Mouse (Mus musculus): ENCODE data around the gene Mfap1b. TPM values are rescaled to one million over a fixed set of nuclear protein-coding genes. Genes with fewer than 3 reads are reported as not detected.
"Not testable (repeated sequence)": the region's sequence is repeated elsewhere in the genome, so short reads cannot be mapped to it uniquely, and the experiment has no call there.

Gene Mfap1b
- 63.3 and 64.2 TPM in 2 replicates for polyA plus RNA-seq (2015; fragmentation: Nextera tagmentation; extraction: Ambion mirVana)

DNA sequence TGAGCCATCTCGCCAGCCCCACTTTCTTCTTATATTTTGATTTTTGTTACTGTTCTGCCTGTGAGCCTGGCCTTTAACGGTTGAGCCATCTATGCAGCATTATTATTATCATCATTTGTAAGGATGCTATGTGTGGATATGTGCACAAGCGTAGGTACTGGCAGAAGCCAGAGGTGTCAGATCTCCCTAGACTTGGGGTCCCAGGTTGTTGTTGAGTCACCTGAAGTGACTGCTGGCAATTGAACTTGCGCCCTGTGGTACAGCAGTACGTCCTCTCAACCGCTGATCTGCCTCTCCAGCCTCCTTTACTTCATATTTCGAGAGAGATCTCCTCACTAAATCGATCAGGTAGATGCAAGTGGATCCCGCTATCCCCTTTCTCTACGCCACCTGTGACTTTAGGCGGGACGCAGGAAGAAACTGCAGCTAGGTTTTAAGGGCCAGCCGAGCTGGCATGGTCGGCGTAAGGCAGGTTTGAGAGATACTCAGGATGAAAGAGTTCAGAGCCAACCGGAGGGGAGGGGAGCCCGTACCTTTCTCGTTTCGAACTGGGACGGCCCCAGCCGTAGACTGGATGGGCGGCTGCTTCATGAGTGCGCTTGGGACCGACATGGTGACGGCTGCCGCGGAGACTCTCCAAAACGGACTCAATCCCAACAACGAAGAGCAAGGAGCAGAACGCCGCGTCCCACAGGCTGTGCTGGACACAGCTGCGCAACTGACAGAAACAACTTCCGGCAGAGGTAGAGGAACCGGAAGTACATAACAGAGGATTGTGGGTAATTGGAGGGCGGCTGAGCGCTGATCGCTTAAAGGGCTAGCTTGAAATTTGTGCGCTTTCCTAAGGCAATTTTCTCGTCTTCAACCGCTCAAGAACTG, at the start of gene Mfap1b:
TSS of gene Mfap1b (minus strand) at position 767 of the 879 bp plus-strand sequence.
- ATAC-seq (ENCODE audit: insufficient number of reproducible peaks, insufficient read depth, low FRiP score, low TSS enrichment, low read depth), result peak; percentile 84
- Histone ChIP-seq H3K4me2 (peak within 1 kb of the TSS; percentile 75), H3K27ac (peak within 1 kb of the TSS; percentile 5; the same call in 1 of the 2 replicates), H3K4me3 (peak within 1 kb of the TSS; percentile 64), H3K9ac (peak within 1 kb of the TSS; percentile 74)
- not testable (repeated sequence) for H3K4me1 ChIP-seq, H3K27me3 ChIP-seq, H3K36me3 ChIP-seq, H3K9me3 ChIP-seq
- WGBS, result 5% methylated on average over 41 of the region's 41 CpGs

DNA sequence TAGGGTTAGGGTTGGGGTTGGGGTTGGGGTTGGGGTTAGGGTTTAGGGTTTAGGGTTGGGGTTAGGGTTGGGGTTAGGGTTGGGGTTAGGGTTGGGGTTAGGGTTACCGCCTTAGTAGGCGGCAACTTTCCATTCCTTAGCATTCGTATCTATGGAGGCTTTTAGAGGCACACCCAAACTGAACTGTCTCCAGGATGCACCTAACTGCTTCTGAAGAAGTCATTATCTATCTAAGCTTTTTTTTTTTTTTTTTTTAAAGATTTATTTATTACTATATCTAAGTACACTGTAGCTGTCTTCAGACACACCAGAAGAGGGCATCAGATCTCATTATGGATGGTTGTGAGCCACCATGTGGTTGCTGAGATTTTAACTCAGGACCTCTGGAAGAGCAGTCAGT, 49.0 kb upstream of the Mfap1b start:
- H3K4me3 ChIP-seq; H3K27me3 ChIP-seq; H3K4me2 ChIP-seq; ATAC-seq (ENCODE audit: insufficient number of reproducible peaks, insufficient read depth, low FRiP score, low TSS enrichment, low read depth); H3K9me3 ChIP-seq; H3K27ac ChIP-seq; H3K9ac ChIP-seq; H3K4me1 ChIP-seq: not testable (repeated sequence)
- H3K36me3 ChIP-seq, result peaks cover 54% of the 10 kb centered on the region
- WGBS, result 99% methylated on average over 3 of the region's 3 CpGs

DNA sequence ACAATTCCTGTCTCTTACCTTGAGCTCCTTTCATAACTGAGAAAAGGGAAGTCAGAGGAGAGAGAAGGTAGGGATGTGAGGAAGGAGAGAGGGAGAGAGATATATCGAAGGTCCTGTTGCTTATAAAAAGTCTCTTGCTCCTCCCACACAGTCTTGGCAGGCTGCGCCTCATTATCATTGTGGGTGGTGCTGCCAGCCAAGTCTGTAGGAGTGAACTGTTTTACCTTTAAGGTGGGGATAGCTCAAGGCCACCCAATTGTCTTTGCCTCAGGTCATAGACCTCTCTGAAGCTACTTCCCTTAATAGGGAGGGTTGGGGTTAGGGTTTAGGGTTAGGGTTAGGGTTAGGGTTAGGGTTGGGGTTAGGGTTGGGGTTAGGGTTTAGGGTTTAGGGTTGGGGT, 48.1 kb upstream of the Mfap1b start:
- 92% methylated on average over 2 of the region's 2 CpGs for WGBS
- peaks cover 56% of the 10 kb centered on the region for H3K36me3 ChIP-seq
- H3K4me2 ChIP-seq, result no peak overlapping the region
- no peak overlapping the region for H3K4me3 ChIP-seq
- ATAC-seq (ENCODE audit: insufficient number of reproducible peaks, insufficient read depth, low FRiP score, low TSS enrichment, low read depth), result no peak
- H3K27me3 ChIP-seq, result no peaks in the 10 kb centered on the region
- no peaks in the 10 kb centered on the region for H3K9me3 ChIP-seq
- no peaks in the 10 kb centered on the region for H3K4me1 ChIP-seq
- H3K27ac ChIP-seq, result no peak overlapping the region
- H3K9ac ChIP-seq, result no peak overlapping the region

DNA sequence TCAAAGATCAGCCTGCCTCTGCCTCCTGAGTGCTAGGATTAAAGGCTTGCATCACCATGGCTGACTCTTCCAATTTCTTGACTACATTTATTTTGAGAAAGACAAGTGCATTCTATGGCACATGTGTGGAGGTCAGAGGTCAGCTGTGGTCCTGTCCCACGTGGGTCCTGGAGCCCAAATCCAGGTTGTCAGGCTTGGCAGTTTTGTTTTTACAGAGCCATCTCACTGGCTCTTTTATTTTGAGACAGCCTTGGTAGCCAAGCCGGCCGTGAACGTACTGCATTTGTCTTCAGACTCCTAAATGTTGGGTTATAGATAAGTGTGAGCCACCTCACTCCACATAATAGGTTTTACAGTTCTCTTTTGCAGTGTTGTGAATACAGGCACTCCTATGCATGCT, 44.8 kb upstream of the Mfap1b start:
- not testable (repeated sequence) for H3K4me3 ChIP-seq; H3K4me1 ChIP-seq; H3K4me2 ChIP-seq; H3K27me3 ChIP-seq; ATAC-seq (ENCODE audit: insufficient number of reproducible peaks, insufficient read depth, low FRiP score, low TSS enrichment, low read depth); H3K27ac ChIP-seq; H3K9ac ChIP-seq; H3K9me3 ChIP-seq
- WGBS, result 93% methylated on average over 4 of the region's 4 CpGs
- peaks cover 54% of the 10 kb centered on the region for H3K36me3 ChIP-seq

DNA sequence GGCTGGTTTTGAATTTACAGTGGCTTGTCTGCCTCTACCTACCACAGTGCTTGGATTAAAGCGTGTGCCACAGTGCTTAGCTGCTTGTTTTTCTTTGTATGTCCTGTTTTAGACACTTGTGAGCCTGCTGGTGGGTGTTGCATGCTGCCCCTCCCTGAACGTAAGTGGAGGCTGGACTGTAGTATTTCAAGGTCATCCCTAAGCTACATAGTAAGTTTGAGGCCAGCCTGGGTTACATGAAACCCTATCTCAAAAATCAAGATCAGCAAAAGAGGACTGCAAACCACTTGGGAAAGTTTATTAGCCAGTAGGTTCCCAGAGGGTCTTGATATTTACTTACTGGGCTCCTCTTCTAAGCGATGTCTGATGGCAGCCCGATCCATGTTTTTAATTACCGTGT, 44.2 kb upstream of the Mfap1b start:
- 87% methylated on average over 5 of the region's 5 CpGs for WGBS
- peaks cover 57% of the 10 kb centered on the region for H3K36me3 ChIP-seq

DNA sequence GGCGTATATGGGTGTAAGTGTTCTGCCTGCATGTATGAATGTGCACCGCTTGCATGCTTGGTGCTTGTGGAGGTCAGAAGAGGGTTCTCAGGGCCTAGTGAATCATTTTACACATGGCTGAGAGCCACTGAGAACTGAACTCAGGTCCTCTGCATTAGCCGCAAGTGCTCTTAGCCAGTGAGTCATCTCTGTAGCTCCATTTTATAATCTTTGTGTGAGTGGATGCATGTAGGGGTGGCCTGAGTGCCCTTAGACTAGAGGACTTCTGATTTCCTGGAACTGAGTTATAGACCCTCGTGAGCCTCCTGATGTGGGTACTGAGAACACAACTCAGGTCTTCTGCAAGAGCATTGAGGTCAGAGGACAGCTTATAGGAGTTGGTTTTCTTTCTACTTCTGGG, 40.3 kb upstream of the Mfap1b start:
- Histone ChIP-seq H3K9ac (no peak overlapping the region), H3K4me3 (no peak overlapping the region), H3K9me3 (no peaks in the 10 kb centered on the region), H3K4me2 (no peak overlapping the region), H3K36me3 (peaks cover 53% of the 10 kb centered on the region), H3K27me3 (no peaks in the 10 kb centered on the region), H3K4me1 (peaks cover 6% of the 10 kb centered on the region), H3K27ac (no peak overlapping the region)
- no peak for ATAC-seq (ENCODE audit: insufficient number of reproducible peaks, insufficient read depth, low FRiP score, low TSS enrichment, low read depth)
- WGBS, result 96% methylated on average over 4 of the region's 4 CpGs

More for the DNA sequence above, 44.2 kb upstream of the Mfap1b start:
- Histone ChIP-seq H3K9ac (no peak overlapping the region), H3K27me3 (no peaks in the 10 kb centered on the region), H3K4me3 (no peak overlapping the region), H3K4me2 (no peak overlapping the region), H3K27ac (no peak overlapping the region), H3K4me1 (no peaks in the 10 kb centered on the region), H3K9me3 (no peaks in the 10 kb centered on the region)
- no peak for ATAC-seq (ENCODE audit: insufficient number of reproducible peaks, insufficient read depth, low FRiP score, low TSS enrichment, low read depth)

DNA sequence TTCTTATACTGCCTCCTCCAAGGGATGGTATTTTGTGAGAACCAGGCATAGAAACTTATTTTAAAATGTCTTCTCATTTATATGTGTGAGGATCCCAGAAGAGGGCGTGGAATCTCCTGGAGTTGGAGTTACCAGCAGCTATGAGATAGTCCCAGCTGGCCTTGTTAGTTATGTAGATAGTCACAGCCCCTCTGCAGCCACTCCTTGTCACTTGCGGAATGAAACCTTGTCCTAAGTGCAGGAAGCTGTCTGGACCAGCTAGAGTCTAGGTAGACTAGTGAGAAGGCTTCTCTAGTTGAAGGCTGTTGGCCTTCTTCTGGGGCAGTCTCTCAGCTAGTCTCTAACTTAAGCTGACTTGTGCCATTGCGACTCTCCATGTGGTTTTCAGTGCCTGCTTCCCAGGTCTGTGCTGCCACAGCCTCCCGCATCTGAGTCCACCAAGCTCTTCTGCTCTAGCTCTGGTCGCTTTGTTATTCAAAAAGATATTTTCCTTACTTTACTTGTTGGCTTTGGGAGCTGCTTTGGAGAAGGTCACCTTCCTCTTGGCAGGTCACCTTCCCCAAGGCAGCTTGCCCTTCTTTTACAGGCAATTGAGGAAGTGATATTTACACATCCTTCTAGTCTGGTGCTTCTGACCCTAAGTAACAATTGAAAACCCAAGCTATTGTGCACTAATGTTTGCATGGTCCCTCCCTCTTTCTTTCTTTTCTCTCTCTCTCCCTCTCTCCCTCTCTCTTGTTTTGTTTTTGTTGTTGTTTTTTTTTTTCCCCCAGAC, 39.3 kb upstream of the Mfap1b start:
- WGBS, result 93% methylated on average over 5 of the region's 5 CpGs
- not testable (repeated sequence) for H3K4me2 ChIP-seq
- H3K36me3 ChIP-seq, result peaks cover 48% of the 10 kb centered on the region

DNA sequence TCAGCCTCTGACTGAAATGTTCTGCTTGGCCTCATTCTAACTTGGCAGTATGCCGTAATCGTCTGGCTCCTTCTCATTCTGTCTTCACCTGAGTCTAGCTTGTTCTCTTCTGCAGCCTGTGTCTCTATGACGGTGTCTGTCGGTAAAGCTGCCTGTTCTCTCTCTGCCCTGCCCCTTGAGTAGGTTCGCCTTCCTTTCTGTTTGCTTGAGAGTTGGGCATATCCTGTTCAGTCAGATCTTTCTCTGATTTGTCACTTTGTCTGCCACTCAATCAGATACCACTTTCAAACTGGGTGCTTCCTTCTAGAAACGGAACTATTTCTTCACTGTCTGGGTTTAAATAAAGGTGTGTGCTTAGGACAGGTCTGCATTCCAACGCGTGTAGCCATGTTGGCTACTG, 37.5 kb upstream of the Mfap1b start:
- no peaks in the 10 kb centered on the region for H3K27me3 ChIP-seq
- H3K9me3 ChIP-seq, result no peaks in the 10 kb centered on the region
- H3K4me3 ChIP-seq, result no peak overlapping the region
- no peak overlapping the region for H3K4me2 ChIP-seq
- H3K9ac ChIP-seq, result 0 out of 2 replicates have a peak overlapping the region, but pooled peaks have one; percentile 21
- H3K36me3 ChIP-seq, result peaks cover 39% of the 10 kb centered on the region
- peaks cover 18% of the 10 kb centered on the region for H3K4me1 ChIP-seq
- H3K27ac ChIP-seq, result no peak overlapping the region
- no peak for ATAC-seq (ENCODE audit: insufficient number of reproducible peaks, insufficient read depth, low FRiP score, low TSS enrichment, low read depth)
- 93% methylated on average over 8 of the region's 8 CpGs for WGBS

More for the DNA sequence above, 39.3 kb upstream of the Mfap1b start:
- H3K9ac ChIP-seq; H3K4me1 ChIP-seq; ATAC-seq (ENCODE audit: insufficient number of reproducible peaks, insufficient read depth, low FRiP score, low TSS enrichment, low read depth); H3K27me3 ChIP-seq; H3K4me3 ChIP-seq; H3K9me3 ChIP-seq; H3K27ac ChIP-seq: not testable (repeated sequence)

DNA sequence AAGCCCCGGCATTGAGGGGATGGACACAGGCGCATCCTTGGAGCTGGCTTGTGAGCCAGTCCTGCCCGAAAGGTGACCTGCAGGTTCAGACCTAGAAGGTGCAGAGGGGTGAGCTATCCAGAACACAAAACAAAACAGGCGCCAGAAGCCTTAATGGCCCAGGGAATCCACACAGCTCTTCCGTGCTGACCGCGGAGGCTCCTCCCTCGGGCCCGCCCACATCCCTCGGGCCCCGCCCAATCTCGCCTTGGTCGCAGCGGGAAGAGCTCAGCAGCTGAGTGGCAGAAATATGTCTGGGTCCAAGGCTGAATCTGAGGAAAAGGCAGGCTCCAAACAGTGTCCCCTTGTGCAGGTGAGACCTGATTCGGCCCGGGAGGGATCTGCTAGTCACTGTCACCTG, 35.7 kb upstream of the Mfap1b start:
- 0 out of 2 replicates have a peak, but pooled peaks have one; percentile 71 for ATAC-seq (ENCODE audit: insufficient number of reproducible peaks, insufficient read depth, low FRiP score, low TSS enrichment, low read depth)
- H3K9ac ChIP-seq, result peak overlapping the region; percentile 54; the same call in 1 of the 2 replicates

DNA sequence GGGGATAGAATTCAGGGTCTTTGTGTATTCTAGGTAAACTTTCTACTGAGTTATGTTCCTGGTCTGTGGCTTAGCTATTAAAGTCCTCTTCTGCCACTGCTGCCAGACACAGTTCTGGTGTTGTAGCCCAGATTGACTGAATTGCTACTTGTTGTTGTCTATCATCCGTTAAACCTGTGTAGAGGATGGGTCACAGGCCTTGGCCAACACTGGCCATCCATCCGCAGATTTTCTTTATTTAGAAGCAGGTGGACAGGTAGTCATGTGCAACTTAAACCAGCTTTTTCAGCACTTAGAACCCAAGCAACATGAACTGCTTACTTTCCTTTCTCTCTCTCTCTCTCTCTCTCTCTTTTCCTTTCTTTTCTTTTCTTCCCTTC, 34.1 kb upstream of the Mfap1b start:
- Histone ChIP-seq H3K27ac (no peak overlapping the region), H3K4me3 (peak overlapping the region; percentile 61), H3K36me3 (peaks cover 15% of the 10 kb centered on the region), H3K9me3 (no peaks in the 10 kb centered on the region), H3K4me2 (peak overlapping the region; percentile 75), H3K4me1 (peaks cover 18% of the 10 kb centered on the region), H3K9ac (peak overlapping the region; percentile 76), H3K27me3 (no peaks in the 10 kb centered on the region)
- 85% methylated on average over 2 of the region's 2 CpGs for WGBS
- ATAC-seq (ENCODE audit: insufficient number of reproducible peaks, insufficient read depth, low FRiP score, low TSS enrichment, low read depth), result no peak

More for the DNA sequence above, 35.7 kb upstream of the Mfap1b start:
- Histone ChIP-seq H3K27me3 (no peaks in the 10 kb centered on the region), H3K9me3 (no peaks in the 10 kb centered on the region), H3K4me3 (peak overlapping the region; percentile 41), H3K4me1 (peaks cover 18% of the 10 kb centered on the region), H3K4me2 (peak overlapping the region; percentile 54), H3K36me3 (peaks cover 28% of the 10 kb centered on the region), H3K27ac (no peak overlapping the region)
- 18% methylated on average over 16 of the region's 16 CpGs for WGBS

DNA sequence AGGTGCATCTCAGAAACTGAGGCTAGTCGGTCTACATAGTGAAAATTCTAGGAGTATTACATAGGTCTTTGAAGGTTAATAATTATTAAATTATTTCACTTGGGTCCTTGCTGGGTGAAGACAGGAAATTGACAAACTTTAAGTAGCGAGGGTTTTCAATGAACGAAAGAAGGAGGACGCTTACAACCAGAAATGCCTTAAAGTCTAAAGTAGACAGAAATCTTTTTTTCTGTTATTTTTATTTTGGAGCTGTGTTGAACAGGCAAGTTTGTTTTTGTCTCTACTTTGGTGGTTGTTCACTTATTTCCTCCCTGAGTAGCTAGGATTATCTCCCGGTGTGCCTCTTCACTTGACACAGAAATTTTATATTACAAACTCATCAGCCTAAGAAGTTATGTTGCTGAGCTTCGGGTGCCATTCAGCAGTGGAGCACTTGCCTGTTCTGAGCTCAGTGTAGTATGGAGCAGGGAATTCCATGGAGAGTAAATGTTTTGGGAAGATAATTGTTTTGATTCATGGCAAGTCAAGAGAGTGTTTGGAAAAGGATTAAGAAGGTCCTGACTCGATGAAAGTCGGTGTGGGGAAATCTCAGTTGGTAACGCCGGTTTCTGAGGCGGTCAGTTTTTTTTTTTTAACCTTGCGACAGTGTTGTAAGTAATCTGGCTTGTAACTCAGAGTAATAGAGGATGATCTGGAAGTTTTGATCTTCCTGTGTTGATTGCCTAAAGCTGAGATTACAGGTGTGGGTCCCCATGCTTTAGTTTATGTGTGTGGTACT, 33.5 kb upstream of the Mfap1b start:
- H3K27me3 ChIP-seq, result no peaks in the 10 kb centered on the region
- H3K4me1 ChIP-seq, result peaks cover 18% of the 10 kb centered on the region
- H3K27ac ChIP-seq, result no peak overlapping the region
- peak overlapping the region; percentile 75 for H3K4me2 ChIP-seq
- H3K9me3 ChIP-seq, result no peaks in the 10 kb centered on the region
- ATAC-seq (ENCODE audit: insufficient number of reproducible peaks, insufficient read depth, low FRiP score, low TSS enrichment, low read depth), result no peak
- H3K4me3 ChIP-seq, result peak overlapping the region; percentile 61
- H3K36me3 ChIP-seq, result peaks cover 15% of the 10 kb centered on the region
- H3K9ac ChIP-seq, result peak overlapping the region; percentile 76
- WGBS, result 28% methylated on average over 12 of the region's 12 CpGs

Data from embryonic facial prominence, embryonic 13.5 days (tissue).